Mouse (Mus musculus): ENCODE measurements around the gene Itpk1. TPM values are rescaled to one million over a fixed set of nuclear protein-coding genes. Genes with fewer than 3 reads are reported as not detected.
A peak's percentile ranks its signal among the peaks of the same experiment; 100 is the strongest.
"Not testable (repeated sequence)": the region's sequence is repeated elsewhere in the genome, so short reads cannot be mapped to it uniquely, and the experiment has no call there.

Itpk1 gene
- total RNA-seq, 4 experiments from 2014 or later = 57.5 to 71.0 (median 61.8) TPM

DNA sequence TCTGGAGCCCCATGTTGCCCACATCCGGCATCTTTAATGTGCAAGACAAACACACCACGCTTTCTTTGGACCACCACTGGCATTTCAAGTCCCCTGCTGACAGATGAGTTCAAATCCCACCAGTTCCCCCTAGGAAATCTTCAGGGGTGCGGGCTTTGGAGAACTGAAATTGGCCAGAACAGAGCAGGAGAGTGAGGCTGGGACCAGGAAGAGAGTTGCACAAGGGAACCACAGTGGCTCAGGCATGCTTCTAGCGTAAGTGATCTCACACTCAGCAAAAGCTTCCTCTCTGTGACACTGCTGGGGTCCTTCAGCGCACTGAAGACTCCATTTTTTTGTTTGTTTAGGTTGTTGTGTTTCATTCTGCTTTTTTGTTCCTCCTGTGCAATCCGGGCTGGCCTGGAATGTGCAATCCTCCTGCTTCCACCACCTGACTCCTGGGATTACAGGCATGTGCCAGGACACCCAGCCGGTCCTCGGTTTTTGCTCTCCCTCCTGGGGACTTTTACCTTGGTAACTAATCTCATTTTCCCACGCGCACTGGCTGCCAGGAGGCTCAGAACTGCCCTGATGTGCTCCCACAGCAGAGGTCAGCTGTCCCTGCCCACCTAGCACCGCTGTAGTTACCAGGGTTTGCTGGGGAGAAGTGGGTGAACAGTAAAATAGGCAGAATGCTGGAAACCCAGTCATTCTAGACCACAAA is 41.2 kb downstream of the Itpk1 start:
- DNase-seq (ENCODE audit: low spot score in 2 of 2) = no peak

GRCm38 (mm10) chr12:102661772-102662171 is 43.0 kb downstream of the Itpk1 start:
- DNase-seq (ENCODE audit: low spot score in 2 of 2) = no peak

DNA sequence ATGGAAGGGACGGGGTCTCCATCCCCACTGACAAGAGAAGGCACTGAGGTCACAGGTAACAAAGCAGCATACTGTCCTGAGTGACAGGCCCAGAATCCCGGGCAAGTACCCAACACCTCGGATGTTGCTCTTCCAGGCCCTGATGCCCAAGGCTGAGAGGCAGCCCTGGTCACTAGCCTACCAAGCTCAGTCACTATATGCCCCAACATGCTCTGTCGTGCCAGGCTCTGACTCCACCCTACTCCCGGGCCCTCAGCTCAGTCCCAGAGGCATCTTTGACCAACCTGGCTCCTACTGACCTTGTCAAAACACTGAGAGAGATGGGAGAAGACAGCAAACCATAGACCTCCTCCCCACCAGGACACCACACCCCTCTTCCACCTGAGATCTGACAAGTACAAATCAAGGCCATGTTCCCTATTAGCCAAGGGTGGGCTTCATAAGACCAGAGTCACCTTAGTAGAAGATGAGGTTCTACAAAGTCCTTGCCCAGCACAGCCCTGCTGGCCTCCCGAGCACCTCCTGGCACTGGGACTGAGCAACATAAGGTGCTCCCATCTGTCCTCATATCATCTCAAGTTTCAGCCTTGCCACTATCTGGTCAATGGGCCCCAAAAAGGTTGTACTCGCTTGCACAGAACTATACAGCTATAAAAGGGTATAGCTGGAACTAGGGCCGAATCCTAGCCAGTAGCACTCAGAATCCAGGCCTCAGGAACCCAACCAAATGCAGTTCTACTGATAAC is 43.7 kb downstream of the Itpk1 start:
- DNase-seq (ENCODE audit: low spot score in 2 of 2) = no peak

DNA sequence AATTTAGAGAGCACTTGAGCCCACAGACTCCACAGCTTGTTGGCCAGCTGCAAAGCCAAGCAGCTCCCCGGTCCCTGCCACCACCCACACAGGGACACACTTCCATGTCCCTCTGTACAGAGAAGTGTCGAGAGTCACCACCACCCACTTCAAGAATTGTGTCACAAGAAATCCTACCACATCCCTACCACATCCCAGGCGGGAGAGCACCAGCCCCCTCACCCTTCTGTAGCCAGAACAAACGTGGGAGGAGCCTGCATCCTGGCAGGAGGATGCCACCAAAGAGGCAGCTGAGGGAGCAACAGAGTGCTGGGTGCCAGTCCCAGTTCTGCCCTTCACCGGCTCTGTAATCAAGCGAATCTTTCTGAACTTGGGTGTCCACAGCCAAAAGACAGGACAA is 51.7 kb downstream of the Itpk1 start:
- peak; percentile 58 to 62 for DNase-seq (ENCODE audit: low spot score in 2 of 2)

DNA sequence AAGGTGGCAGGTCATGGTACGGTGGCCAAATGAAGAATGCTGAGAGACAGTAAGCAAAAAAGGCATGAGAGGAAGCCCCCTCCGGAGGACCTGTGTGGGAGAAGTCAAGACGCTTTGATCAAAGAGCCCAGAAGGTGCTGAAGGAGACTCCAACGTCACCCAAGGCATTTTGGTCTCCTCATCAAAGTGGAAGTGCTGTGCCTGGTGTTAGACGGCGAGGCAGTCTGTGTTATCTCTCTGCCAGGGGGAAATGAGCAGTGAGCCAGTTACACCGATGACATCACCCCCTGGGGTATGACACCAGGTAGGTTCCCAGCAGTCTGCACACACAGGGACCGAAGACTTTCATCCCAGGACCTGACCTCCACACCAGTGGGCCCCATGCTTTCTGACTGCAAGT is 52.3 kb downstream of the Itpk1 start:
- no peak for DNase-seq (ENCODE audit: low spot score in 2 of 2)

DNA sequence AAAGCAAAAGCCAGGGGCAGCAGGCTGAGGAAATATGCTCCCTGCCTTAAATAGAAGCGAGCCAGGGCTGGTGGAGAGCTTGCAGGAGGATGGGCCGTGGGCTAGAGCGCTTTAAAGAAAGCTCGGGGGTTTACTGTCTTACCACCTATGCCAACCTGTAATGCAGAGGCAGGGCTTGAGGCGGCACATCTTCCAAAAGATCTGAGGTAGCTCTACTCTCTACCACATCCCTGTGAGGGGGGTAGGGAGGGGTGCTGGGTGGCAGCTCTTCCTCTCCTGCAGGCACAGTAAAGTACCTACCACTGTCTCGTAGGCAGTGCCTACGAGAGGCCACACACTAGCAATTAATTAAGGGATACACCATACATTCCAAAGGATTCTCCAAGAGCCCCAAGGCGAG is 52.9 kb downstream of the Itpk1 start:
- no peak for DNase-seq (ENCODE audit: low spot score in 2 of 2)

GRCm38 (mm10) chr12:102651401-102651800 is 53.3 kb downstream of the Itpk1 start:
- DNase-seq (ENCODE audit: low spot score in 2 of 2) = no peak

- DNase-seq (ENCODE audit: low spot score in 2 of 2) = no peak
Observed at GRCm38 (mm10) chr12:102650649-102651048, 54.1 kb downstream of the Itpk1 start.

- no peak for DNase-seq (ENCODE audit: low spot score in 2 of 2)
Observed at GRCm38 (mm10) chr12:102647839-102648564, 56.7 kb downstream of the Itpk1 start.

DNA sequence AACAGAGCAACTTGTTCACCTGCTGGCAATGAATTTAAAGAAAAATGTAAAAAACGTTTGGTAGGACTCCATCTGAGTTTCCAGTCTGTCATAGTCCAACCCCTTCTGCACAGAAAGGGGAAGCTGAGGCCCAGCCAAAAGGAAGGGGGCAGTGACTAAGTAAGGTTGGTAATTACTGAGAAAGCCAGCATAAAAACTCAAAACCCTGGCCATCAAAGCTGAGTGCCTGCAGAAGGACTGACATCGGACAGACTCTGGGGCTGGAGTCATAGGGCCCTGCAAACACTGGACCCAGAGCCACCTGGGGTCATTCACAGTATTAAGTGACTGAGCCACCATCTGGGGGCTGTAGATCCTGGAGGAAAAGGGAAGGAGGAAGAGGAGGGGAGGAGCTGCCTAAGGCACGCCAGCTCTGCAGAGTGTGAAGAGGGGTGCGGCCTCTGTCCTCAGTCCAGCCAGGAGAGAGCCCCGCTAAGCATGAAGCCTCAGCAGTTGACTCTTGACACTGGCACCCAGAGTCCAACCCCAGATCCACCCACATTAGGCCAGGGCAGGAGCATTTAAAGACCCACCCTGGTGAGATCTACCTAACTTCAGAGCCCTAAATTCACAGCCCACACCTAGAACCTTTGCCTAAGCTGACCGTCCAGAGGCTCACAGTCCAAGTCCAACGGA is 58.0 kb downstream of the Itpk1 start:
- DNase-seq (ENCODE audit: low spot score in 2 of 2) = no peak

DNA sequence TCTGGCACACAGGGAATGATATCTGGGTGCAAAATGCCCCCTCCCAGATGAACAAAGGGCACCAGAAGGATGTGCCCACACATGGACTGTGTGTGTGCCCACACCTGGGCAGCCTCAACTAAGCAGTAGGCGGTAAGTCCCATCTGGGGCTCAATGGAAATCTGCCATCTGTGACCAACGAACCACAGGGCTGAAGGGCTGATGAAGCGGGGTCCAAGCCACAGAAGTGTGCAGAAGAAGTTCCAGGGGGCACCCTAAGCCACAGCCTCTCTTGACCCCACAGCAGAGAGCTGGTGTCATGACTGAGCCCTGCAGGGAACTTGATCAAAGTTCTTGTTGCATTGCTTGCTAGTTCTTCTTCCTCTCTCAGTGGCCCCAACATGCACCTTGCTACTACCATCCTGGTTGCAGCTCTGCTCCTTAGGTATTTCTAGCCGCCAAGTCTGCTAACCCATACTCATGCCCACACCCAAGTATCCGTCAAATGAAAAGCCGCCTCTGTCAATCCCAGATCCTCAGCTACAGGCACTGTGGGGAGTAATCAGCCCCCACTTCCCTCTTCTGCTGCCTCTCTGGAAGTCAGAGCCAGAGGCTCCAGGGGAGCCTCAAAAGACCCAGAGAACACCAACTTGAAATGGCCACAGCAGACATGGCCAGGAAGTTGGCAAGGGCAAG is 58.7 kb downstream of the Itpk1 start:
- DNase-seq (ENCODE audit: low spot score in 2 of 2) = no peak

- DNase-seq (ENCODE audit: low spot score in 2 of 2) = no peak
Observed at GRCm38 (mm10) chr12:102643316-102643715, 61.4 kb downstream of the Itpk1 start.

- peak; percentile 83 to 84 for DNase-seq (ENCODE audit: low spot score in 2 of 2)
Observed at GRCm38 (mm10) chr12:102640436-102641163, 64.1 kb downstream of the Itpk1 start.

DNA sequence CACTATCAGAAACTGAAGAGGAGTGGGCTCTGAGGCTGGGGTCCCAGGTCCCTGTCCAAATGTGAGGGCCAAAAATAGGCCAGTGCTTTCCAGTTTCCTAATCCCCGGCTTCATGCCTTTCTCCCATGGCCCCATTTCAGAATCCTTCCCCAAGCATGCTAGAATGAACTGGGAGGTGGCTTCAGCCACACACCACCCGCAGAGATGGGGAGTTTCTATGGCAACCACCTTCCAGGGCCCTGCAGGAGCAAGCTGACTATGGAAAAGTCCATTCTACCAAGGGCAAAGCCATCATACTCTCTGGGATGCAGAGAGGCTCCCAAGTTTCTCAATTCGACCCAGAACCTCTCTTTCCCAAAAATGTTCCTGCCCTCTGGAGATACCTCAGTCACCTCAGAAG is 65.9 kb downstream of the Itpk1 start:
- DNase-seq (ENCODE audit: low spot score in 2 of 2) = no peak

DNA sequence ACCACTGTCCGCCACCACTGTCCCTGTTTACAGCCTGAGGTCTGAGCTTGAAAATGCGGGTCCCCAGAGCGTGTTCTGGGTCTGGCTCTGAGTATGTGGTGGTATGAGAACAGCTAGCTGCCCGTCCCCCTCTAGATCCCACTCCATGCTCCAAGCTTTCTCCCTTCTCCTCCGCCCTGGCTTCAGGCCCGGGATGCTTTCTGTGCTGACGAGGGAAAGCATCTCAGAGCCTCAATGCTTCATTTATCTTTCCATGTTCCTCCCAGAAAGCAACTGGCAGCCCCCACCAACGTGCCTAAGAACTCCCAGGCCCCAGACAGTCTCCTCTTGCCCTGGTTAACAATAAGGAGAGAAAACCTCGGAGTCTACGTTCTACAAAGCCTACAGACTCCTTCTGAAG is 67.5 kb downstream of the Itpk1 start:
- DNase-seq (ENCODE audit: low spot score in 2 of 2) = no peak

DNA sequence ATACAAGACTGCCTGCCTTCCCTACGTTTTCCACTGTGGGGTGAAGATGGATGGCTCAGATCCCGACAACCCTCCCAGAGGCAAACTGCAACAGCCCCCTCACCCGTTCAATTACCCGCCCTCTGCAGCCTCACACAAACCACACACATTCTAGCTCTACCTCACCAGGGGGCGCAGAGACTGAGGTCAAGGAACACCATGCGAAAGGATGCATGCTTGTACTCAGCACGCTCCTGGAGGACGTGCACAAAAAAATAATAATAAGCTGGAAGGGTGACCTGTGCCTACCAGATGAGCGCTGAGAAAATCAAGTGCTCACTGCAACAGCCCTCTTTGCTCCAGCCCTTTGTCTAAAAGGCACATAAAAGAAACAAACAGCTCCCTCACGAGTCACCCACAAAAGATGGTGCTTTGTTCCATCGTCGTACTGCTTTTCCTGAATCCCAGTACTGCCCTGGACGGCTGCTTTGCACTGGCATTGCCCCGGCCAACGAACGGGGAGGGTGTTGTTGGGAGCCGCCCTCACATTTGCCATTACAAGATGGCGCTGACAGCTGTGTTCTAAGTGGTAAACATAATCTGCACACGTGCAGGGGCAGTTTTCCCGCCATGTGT is 70.2 kb downstream of the Itpk1 start:
- no peak for DNase-seq (ENCODE audit: low spot score in 2 of 2)

GRCm38 (mm10) chr12:102633083-102633501 is 71.6 kb downstream of the Itpk1 start:
- DNase-seq (ENCODE audit: low spot score in 2 of 2) = no peak

GRCm38 (mm10) chr12:102631690-102632089 is 73.0 kb downstream of the Itpk1 start:
- DNase-seq (ENCODE audit: low spot score in 2 of 2) = no peak

- DNase-seq (ENCODE audit: low spot score in 2 of 2) = not testable (repeated sequence)
Observed at GRCm38 (mm10) chr12:102630471-102630870, 74.3 kb downstream of the Itpk1 start.

DNA sequence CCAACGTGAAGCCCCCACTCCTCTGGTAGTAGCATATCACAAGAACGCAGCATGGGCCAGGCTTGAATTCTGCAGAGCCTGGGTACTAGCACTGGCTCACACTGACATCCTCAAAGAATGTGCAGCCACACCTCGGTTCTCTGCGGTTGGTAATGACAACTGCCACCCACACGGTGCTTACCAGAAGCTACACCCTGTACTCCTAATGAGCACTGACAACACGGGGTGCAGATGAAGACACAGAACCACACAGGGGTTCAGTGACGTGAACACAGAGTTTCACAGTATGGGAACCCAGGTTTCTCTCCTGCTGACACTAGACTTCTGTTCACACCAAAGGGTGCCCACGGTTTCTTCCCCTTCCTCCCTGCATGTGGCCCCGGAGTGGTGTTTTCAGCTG is 76.5 kb downstream of the Itpk1 start:
- no peak for DNase-seq (ENCODE audit: low spot score in 2 of 2)
